Mouse (Mus musculus): ENCODE data around the gene Oxnad1. TPM values are rescaled to one million over a fixed set of nuclear protein-coding genes. Genes with fewer than 3 reads are reported as not detected.

Oxnad1 gene
- polyA plus RNA-seq, 1 experiment from 2014 or later, result 20.1 TPM

Other genes with a start within 250 kb of the Oxnad1 start
- 0.04 and 0.15 TPM in 2 replicates for gene Galnt15, start 56.4 kb upstream of the Oxnad1 start, polyA plus RNA-seq (2016; fragmentation: Nextera tagmentation; extraction: Ambion mirVana)
- gene Dph3, start 355 bp downstream of the Oxnad1 start, polyA plus RNA-seq (2016; fragmentation: Nextera tagmentation; extraction: Ambion mirVana), result 98.8 and 102 TPM in 2 replicates
- not detected in 2 replicates for gene Msmb, start 56.6 kb downstream of the Oxnad1 start, polyA plus RNA-seq (2016; fragmentation: Nextera tagmentation; extraction: Ambion mirVana)
- gene Ncoa4, start 74.5 kb downstream of the Oxnad1 start, polyA plus RNA-seq (2016; fragmentation: Nextera tagmentation; extraction: Ambion mirVana), result 67.0 and 70.7 TPM in 2 replicates
- gene Timm23, start 116.5 kb downstream of the Oxnad1 start, polyA plus RNA-seq (2016; fragmentation: Nextera tagmentation; extraction: Ambion mirVana), result 355 and 365 TPM in 2 replicates
- 47.5 and 51.2 TPM in 2 replicates for gene Parg, start 116.6 kb downstream of the Oxnad1 start, polyA plus RNA-seq (2016; fragmentation: Nextera tagmentation; extraction: Ambion mirVana)
- gene Ogdhl, start 236.6 kb downstream of the Oxnad1 start, polyA plus RNA-seq (2016; fragmentation: Nextera tagmentation; extraction: Ambion mirVana), result 19.2 and 20.6 TPM in 2 replicates

Data from embryonic facial prominence, embryonic 10.5 days (tissue).